Mouse (Mus musculus) gastrocnemius, postnatal 10 days (tissue): ENCODE data around the gene Tbc1d10a. TPM values are rescaled to one million over a fixed set of nuclear protein-coding genes. Genes with fewer than 3 reads are reported as not detected.

Source experiments
- microRNA-seq, 2 experiments: library from miRNA; unstranded; fragments of <30 nt; microRNA quantifications; one replicate each; pipeline ENCODE4 v1.2.0; 2021
- total RNA-seq, 2 experiments: library from RNA; stranded (reverse); gene quantifications; 2 replicates each; pipeline ENCODE4 v1.2.3; 2021

Tbc1d10a gene
- total RNA-seq, 2 experiments from 2014 or later, result 6.1 to 8.2 TPM

Small RNA genes within 50 kb of the gene (microRNA-seq; reads per million reads assigned to microRNA genes)
- 0.32 to 0.50 reads per million in 2 experiments for gene Mir3060

Other genes starting within 250 kb of the Tbc1d10a start
- 10 to 100 TPM; 42.0 to 44.9 TPM for gene Pes1, start 222.8 kb upstream of the Tbc1d10a start, total RNA-seq
- not detected for gene 4930556J24Rik, start 210.0 kb upstream of the Tbc1d10a start, total RNA-seq
- gene Gal3st1, start 203.2 kb upstream of the Tbc1d10a start, total RNA-seq, result 1 to 10 TPM; 2.4 to 4.2 TPM
- under 1 TPM in 1 of 2 experiments, not detected in 1; 0.11 TPM for gene Sec14l4, start 155.3 kb upstream of the Tbc1d10a start, total RNA-seq
- gene Sec14l3, start 121.9 kb upstream of the Tbc1d10a start, total RNA-seq, result not detected
- 10 to 100 TPM; 25.7 to 34.8 TPM for gene Mtfp1, start 91.3 kb upstream of the Tbc1d10a start, total RNA-seq
- 1 to 10 TPM; 1.4 to 2.3 TPM for gene Sec14l2, start 63.4 kb upstream of the Tbc1d10a start, total RNA-seq
- 10 to 100 TPM in 1 of 2 experiments, 1 to 10 TPM in 1; 7.8 to 13.3 TPM for gene Rnf215, start 51.6 kb upstream of the Tbc1d10a start, total RNA-seq
- 1 to 10 TPM; 5.9 to 8.8 TPM for gene Ccdc157, start 26.5 kb upstream of the Tbc1d10a start, total RNA-seq
- gene Sf3a1, start 26.4 kb upstream of the Tbc1d10a start, total RNA-seq, result 10 to 100 TPM; 28.1 to 32.6 TPM
- 1 to 10 TPM; 5.9 to 6.9 TPM for gene Castor1, start 31.4 kb downstream of the Tbc1d10a start, total RNA-seq
- not detected for gene Osm, start 49.6 kb downstream of the Tbc1d10a start, total RNA-seq
- gene Lif, start 70.8 kb downstream of the Tbc1d10a start, total RNA-seq, result under 1 TPM; 0.47 to 0.77 TPM